Mouse (Mus musculus): ENCODE measurements around the gene Srgap1.

Gene Srgap1

GRCm38 (mm10) chr10:122046904-122047726 is at the start of gene Srgap1:
Gene Srgap1, minus strand, starts transcription at chr10:122047315.
- no peak for DNase-seq (ENCODE audit: low read depth, low spot score)

- DNase-seq (ENCODE audit: low read depth, low spot score) = no peak
These were observed 49.4 kb upstream of the Srgap1 start for GRCm38 (mm10) chr10:122096462-122096979.

DNA sequence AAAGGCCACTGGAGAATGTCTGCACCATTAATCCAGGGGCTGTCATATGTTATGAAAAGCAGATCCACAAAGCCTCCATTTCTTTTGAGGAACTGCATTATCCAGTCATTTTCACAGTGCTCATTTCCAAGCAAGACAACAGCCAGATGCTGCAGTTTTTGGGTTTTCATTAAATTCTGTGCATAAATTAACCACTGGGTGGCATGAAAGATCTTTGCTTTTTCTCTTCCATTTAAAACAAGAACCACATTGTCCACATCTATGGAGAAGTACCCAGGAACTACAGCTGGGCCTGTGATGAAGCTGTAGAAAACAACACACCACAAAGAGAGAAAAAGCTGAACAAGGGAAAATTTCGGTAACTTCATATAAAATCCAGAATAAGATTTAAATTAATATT is 43.4 kb upstream of the Srgap1 start:
- DNase-seq (ENCODE audit: low read depth, low spot score) = no peak

DNA sequence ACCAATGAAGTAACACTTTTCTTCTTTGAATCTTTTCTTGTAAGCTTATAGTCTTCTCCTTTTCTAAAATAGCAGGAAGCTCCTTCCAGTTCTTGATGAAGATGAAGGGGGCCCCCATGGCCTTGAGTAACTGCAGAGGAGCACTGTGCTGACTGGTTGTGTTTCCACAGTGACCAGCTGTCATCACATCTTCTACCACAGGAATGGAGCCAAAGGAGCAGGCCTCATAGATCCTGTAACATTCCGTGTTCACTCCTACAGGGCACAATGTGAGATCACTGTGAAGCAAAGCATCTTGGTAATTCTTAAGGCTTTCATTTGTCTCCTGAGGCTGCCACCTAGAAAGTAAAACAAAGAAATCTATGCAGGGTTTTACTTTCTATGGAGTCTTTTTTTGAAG is 34.2 kb upstream of the Srgap1 start:
- no peak for DNase-seq (ENCODE audit: low read depth, low spot score)

DNA sequence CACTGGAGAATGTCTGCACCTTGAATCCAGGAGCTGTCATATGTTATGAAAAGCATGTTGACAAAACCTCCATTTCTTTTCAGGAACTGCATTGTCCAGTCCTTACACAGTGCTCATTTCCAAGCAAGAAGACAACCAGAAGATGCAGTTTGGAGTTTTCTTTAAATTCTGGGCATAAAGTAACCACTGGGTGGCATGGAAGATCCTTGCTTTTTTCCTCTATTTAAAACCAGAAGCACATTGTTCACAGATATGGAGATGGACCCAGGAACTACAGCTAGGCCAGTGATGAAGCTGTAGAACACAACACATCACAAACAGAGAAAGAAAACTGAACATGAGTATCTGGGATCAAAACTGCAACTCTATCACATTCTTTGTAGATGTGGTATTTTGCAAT is 22.0 kb upstream of the Srgap1 start:
- no peak for DNase-seq (ENCODE audit: low read depth, low spot score)

DNA sequence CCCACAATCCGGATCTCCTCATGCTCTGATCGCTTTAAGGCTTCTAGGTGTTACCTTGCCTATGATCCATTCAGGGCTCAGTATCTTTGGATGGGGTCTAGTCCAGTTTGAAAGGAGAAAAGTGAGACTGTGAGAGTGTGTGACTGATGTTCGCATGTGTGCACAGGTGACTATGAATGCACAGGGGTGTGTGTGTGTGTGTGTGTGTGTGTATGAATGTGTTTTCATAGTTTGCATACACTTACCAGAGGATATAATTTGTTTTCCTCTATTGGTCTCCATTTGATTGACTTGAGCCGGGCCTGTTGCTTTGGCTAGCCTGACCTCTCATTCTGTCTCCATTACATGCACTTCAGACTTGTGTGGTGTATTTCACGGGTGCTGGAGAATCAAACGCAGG is 8.7 kb upstream of the Srgap1 start:
- no peak for DNase-seq (ENCODE audit: low read depth, low spot score)

DNA sequence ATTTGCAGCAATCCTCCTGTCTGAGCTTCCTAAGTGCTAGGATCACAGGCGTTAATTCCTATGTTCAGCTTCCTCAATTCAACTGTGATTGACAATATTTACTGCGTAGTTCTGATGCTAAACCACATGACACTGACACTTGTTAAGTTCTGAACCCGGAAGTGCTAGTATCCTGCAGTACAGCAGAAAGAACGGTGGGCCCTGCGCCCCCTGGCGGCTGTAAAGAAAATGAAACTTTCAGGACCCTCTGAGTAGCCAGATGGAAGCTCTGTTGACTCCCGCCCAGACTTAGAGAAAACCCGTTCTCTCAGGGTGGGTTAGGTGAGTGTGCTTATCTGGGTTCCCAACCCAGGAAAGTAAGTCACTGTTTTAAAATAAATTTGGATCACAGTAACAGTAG is 7.4 kb upstream of the Srgap1 start:
- DNase-seq (ENCODE audit: low read depth, low spot score) = peak; percentile 79

DNA sequence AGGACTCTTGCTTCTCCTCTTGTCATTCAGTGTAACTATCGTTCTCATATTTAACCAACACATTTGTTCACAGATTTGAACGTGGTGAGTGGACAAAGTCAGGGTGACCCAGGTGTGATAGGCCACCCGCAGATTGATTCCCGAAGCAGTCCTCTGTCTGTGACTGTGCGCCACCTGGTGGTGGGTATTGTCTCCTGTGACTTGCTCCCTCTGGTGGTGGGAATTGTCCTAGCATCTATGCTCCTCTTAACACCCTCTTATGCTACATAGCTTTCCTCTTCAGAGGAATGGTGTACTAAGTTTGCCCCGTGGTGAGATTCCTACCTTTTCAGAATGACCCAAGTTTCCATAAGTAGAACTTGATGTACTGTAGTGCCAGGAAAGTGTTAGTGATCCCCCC is 4.7 kb upstream of the Srgap1 start:
- peak; percentile 85 for DNase-seq (ENCODE audit: low read depth, low spot score)

GRCm38 (mm10) chr10:122047727-122048365 is 731 bp upstream of the Srgap1 start:
- DNase-seq (ENCODE audit: low read depth, low spot score) = no peak

- no peak for DNase-seq (ENCODE audit: low read depth, low spot score)
These were observed 608 bp downstream of the Srgap1 start for GRCm38 (mm10) chr10:122046511-122046903.

DNA sequence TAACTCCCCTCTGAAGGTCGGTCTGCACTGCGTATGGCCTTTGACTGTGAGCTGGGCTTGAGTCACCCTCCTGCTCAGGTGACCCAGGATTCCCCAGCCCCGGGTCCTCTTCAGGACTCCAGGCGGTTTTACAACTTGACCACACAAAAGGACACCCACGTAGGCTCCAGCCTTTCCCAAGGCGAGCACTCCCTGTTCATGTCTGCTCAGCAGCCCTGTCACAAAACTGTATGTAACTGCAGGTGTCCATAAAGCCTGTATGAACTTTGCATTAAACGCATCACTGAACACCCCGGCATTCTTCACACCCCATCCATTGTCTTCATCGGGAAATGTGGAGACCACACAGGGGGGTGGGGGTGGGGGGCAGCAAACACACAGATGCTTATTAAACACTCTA is 1.2 kb downstream of the Srgap1 start:
- no peak for DNase-seq (ENCODE audit: low read depth, low spot score)

DNA sequence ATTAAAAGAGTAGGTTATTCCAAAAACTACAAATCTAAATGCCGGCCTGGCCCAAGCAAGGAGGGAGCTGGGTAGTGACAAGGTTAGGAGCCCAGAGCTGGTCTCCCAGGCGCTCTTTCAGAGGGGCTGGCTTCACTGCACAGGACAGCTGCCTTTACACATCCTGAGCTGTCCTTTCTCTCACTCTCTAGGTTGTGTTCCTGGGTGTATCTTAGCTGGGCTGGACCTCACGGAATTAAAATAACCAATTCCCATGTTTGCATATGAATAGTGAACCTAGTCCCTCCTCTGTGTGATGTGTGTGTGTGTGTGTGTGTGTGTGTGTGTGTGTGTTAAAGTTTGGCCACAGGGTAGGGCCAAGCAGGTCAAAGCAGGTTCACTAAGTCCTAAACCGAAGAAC is 2.2 kb downstream of the Srgap1 start:
- DNase-seq (ENCODE audit: low read depth, low spot score) = no peak

GRCm38 (mm10) chr10:122040372-122040771 is 6.7 kb downstream of the Srgap1 start:
- peak; percentile 45 for DNase-seq (ENCODE audit: low read depth, low spot score)

DNA sequence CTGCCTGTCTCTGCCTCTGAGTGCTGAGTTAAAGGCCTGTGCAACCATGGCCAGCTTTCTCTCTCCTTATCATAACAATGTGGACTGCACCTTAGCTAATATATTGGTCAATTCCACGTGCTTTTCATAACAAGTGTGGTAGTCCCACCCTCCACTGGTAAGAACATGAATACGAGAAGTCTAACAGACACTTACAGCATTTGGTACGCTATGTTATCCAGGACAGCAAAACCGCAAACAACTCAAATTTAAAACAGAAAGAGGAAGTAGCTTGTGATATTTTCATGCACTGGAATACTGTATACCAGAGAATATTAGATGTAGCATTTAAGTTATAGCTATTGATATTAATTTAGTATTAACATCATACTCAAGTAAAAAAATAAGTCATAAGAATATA is 7.5 kb downstream of the Srgap1 start:
- peak; percentile 14 for DNase-seq (ENCODE audit: low read depth, low spot score)

DNA sequence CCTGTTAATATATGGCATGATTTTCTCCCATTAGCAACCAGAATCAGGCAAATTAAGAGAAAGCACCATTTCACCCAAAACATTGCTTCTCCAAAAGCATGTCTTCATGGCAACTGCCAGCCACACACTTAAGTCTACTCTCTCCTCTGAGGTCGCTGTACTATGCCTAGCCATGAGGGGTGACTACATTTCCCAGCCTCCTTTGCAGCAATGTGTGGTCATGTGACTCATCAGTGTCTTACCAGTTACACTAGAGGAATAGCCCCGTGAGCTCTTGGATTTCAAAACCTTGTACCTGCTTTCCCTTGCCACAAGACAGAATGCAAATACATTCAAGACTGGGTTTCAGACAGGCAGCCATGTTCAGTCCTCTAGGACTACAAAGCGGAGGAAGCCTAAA is 8.6 kb downstream of the Srgap1 start:
- peak; percentile 16 for DNase-seq (ENCODE audit: low read depth, low spot score)

GRCm38 (mm10) chr10:122033271-122033670 is 13.8 kb downstream of the Srgap1 start:
- no peak for DNase-seq (ENCODE audit: low read depth, low spot score)

DNA sequence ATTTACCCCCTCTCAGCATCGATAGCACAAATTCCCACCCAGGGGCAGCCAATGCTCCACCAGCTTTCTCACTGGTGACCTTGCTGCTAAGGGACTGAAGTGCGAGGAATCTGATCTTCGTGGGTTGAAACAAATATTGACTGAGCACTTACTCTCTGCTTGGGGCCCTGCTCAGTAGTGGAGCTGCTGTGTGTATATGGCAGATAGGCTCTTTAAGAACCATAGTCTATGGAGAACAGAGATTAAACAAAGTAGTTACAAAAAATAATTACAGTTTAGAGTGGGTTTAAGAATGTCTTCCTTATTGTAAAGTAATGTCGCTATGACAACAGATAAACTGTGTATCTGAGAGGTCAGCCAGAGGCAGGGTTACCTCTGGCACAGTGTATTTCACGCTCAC is 16.7 kb downstream of the Srgap1 start:
- no peak for DNase-seq (ENCODE audit: low read depth, low spot score)

DNA sequence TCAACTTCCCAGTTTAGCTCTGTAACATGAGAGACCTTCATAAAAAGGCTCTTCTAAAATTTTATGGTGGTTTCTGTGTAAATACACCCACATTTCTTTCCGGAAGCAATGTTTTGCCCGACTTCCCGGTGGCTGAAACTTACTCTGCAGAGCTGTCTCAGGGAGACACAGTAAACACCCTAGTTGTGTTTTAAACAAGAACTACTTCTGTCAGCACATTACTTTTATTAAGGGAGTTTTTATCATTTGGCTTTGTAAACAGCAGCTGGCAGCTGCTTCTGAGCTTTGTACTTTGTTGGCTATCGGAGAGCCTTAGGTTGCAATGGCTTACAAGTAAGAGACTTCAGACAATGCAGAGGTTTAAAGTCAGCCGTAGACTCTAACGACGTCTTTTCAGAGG is 17.4 kb downstream of the Srgap1 start:
- no peak for DNase-seq (ENCODE audit: low read depth, low spot score)

GRCm38 (mm10) chr10:122025198-122025597 is 21.9 kb downstream of the Srgap1 start:
- no peak for DNase-seq (ENCODE audit: low read depth, low spot score)

DNA sequence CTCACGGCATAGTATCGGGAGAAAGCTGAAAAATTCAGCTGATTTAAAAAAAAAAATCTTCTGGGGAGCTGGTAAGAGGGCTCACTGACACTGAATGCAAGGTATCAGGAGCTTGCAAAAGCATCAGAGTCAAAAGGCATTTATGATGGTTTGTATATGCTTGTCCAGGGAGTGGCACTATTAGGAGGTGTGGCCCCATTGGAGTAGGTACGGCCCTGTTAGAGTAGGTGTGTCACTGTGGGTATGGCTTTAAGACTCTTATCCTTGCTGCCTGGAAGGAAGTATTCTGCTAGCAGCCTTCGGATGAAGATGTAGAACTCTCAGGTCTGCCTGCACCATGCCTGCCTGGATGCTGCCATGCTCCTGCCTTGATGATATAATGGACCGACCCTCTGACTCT is 26.2 kb downstream of the Srgap1 start:
- no peak for DNase-seq (ENCODE audit: low read depth, low spot score)

- no peak for DNase-seq (ENCODE audit: low read depth, low spot score)
These were observed 26.9 kb downstream of the Srgap1 start for GRCm38 (mm10) chr10:122020255-122020654.

GRCm38 (mm10) chr10:122018594-122019048 is 28.5 kb downstream of the Srgap1 start:
- no peak for DNase-seq (ENCODE audit: low read depth, low spot score)

DNA sequence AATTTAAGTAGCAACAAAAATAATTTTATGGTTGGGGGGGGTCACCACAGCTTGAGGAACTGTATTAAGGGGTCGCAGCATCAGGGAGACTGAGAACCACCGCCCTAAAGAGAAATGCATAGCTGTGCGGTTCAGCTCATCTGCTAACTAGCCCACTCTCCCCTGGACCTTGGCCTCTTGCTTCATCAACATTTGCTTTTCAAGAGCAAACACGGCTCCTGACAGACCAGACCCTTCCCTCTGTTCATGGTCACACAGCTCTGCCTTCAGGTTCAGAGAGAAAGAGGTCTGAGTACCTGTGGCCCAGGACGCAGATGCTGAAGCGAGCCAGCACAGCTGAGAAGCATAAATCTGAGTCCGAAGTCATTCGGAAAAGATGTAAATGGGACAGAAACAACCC is 29.4 kb downstream of the Srgap1 start:
- DNase-seq (ENCODE audit: low read depth, low spot score) = no peak

Measured in A20 (cell line).